Mouse (Mus musculus): ENCODE results near the gene Hnmt. TPM values are rescaled to one million over a fixed set of nuclear protein-coding genes. Genes with fewer than 3 reads are reported as not detected.
"Not testable (repeated sequence)": the region's sequence is repeated elsewhere in the genome, so short reads cannot be mapped to it uniquely, and the experiment has no call there.

Gene Hnmt
- polyA plus RNA-seq, 1 experiment from 2014 or later: 0.80 TPM

GRCm38 (mm10) chr2:24047551-24048479 is 1.4 kb downstream of the Hnmt start:
- 0 out of 2 replicates have a peak, but pooled peaks cover 3% of the 10 kb centered on the region for H3K4me1 ChIP-seq (ENCODE audit: insufficient read depth)
- ATAC-seq: no peak
- no peak for DNase-seq
- H3K4me2 ChIP-seq (ENCODE audit: low read depth, low read length): peak overlapping the region; percentile 73
- H3K9me3 ChIP-seq (ENCODE audit: low read length): no peaks in the 10 kb centered on the region
- 56% methylated on average over 6 of the region's 6 CpGs for WGBS (ENCODE audit: insufficient replicate concordance)
- no peak overlapping the region for H3K27ac ChIP-seq (ENCODE audit: low read depth)
- no peaks in the 10 kb centered on the region for H3K27me3 ChIP-seq (ENCODE audit: insufficient read depth, low read length)
- no peak for TF ChIP-seq CTCF (IDR thresholded peaks at IDR 0.05; ENCODE audit: low read depth)
- TF ChIP-seq EP300 (IDR thresholded peaks at IDR 0.05; ENCODE audit: low read depth): no peak
- no peaks in the 10 kb centered on the region for H3K36me3 ChIP-seq (replicated peaks; ENCODE audit: insufficient read depth, low read length)
- H3K9ac ChIP-seq (replicated peaks): peak overlapping the region; percentile 54; the same call in 1 of the 2 replicates
- peak overlapping the region; percentile 46 for H3K4me3 ChIP-seq (ENCODE audit: low read depth, low read length)

- Histone ChIP-seq H3K36me3 (replicated peaks; ENCODE audit: insufficient read depth, low read length) (no peaks in the 10 kb centered on the region), H3K4me1 (ENCODE audit: insufficient read depth) (no peaks in the 10 kb centered on the region), H3K4me2 (ENCODE audit: low read depth, low read length) (no peak overlapping the region), H3K9ac (replicated peaks) (no peak overlapping the region), H3K27me3 (ENCODE audit: insufficient read depth, low read length) (no peaks in the 10 kb centered on the region), H3K9me3 (ENCODE audit: low read length) (no peaks in the 10 kb centered on the region), H3K27ac (ENCODE audit: low read depth) (no peak overlapping the region), H3K4me3 (ENCODE audit: low read depth, low read length) (no peak overlapping the region)
- TF ChIP-seq CTCF (IDR thresholded peaks at IDR 0.05; ENCODE audit: low read depth) (no peak), EP300 (IDR thresholded peaks at IDR 0.05; ENCODE audit: low read depth) (no peak)
- 75% methylated on average over 1 of the region's 1 CpGs for WGBS (ENCODE audit: insufficient replicate concordance)
- ATAC-seq: no peak
- no peak for DNase-seq
Observed at GRCm38 (mm10) chr2:24042901-24043300, 6.3 kb downstream of the Hnmt start.

- Histone ChIP-seq H3K36me3 (replicated peaks; ENCODE audit: insufficient read depth, low read length) (no peaks in the 10 kb centered on the region), H3K9ac (replicated peaks) (no peak overlapping the region), H3K9me3 (ENCODE audit: low read length) (no peaks in the 10 kb centered on the region), H3K4me3 (ENCODE audit: low read depth, low read length) (no peak overlapping the region), H3K27me3 (ENCODE audit: insufficient read depth, low read length) (no peaks in the 10 kb centered on the region), H3K27ac (ENCODE audit: low read depth) (no peak overlapping the region), H3K4me1 (ENCODE audit: insufficient read depth) (no peaks in the 10 kb centered on the region), H3K4me2 (ENCODE audit: low read depth, low read length) (no peak overlapping the region)
- 81% methylated on average over 1 of the region's 1 CpGs for WGBS (ENCODE audit: insufficient replicate concordance)
- TF ChIP-seq CTCF (IDR thresholded peaks at IDR 0.05; ENCODE audit: low read depth) (no peak), EP300 (IDR thresholded peaks at IDR 0.05; ENCODE audit: low read depth) (no peak)
- DNase-seq: no peak
- no peak for ATAC-seq
Observed at GRCm38 (mm10) chr2:24040531-24040930, 8.7 kb downstream of the Hnmt start.

GRCm38 (mm10) chr2:24019386-24019785 is 29.8 kb downstream of the Hnmt start:
- not testable (repeated sequence) for H3K4me2 ChIP-seq (ENCODE audit: low read depth, low read length); H3K27ac ChIP-seq (ENCODE audit: low read depth); H3K9ac ChIP-seq (replicated peaks); H3K9me3 ChIP-seq (ENCODE audit: low read length); DNase-seq; ATAC-seq; H3K27me3 ChIP-seq (ENCODE audit: insufficient read depth, low read length); H3K4me1 ChIP-seq (ENCODE audit: insufficient read depth); H3K4me3 ChIP-seq (ENCODE audit: low read depth, low read length); H3K36me3 ChIP-seq (replicated peaks; ENCODE audit: insufficient read depth, low read length)

- no peak overlapping the region for H3K27ac ChIP-seq (ENCODE audit: low read depth)
- H3K9ac ChIP-seq (replicated peaks): no peak overlapping the region
- H3K9me3 ChIP-seq (ENCODE audit: low read length): no peaks in the 10 kb centered on the region
- H3K36me3 ChIP-seq (replicated peaks; ENCODE audit: insufficient read depth, low read length): no peaks in the 10 kb centered on the region
- no peaks in the 10 kb centered on the region for H3K27me3 ChIP-seq (ENCODE audit: insufficient read depth, low read length)
- no peak overlapping the region for H3K4me3 ChIP-seq (ENCODE audit: low read depth, low read length)
- H3K4me1 ChIP-seq (ENCODE audit: insufficient read depth): no peaks in the 10 kb centered on the region
- 57% methylated on average over 1 of the region's 1 CpGs for WGBS (ENCODE audit: insufficient replicate concordance)
- ATAC-seq (no peak), DNase-seq (no peak)
- H3K4me2 ChIP-seq (ENCODE audit: low read depth, low read length): no peak overlapping the region
- TF ChIP-seq EP300 (IDR thresholded peaks at IDR 0.05; ENCODE audit: low read depth) (no peak), CTCF (IDR thresholded peaks at IDR 0.05; ENCODE audit: low read depth) (no peak)
Observed at GRCm38 (mm10) chr2:24018966-24019365, 30.2 kb downstream of the Hnmt start.

GRCm38 (mm10) chr2:24014957-24015356 is 34.2 kb downstream of the Hnmt start:
- 67% methylated on average over 5 of the region's 5 CpGs for WGBS (ENCODE audit: insufficient replicate concordance)
- Histone ChIP-seq H3K4me3 (ENCODE audit: low read depth, low read length) (no peak overlapping the region), H3K9ac (replicated peaks) (no peak overlapping the region), H3K9me3 (ENCODE audit: low read length) (no peaks in the 10 kb centered on the region), H3K4me2 (ENCODE audit: low read depth, low read length) (no peak overlapping the region), H3K36me3 (replicated peaks; ENCODE audit: insufficient read depth, low read length) (no peaks in the 10 kb centered on the region), H3K27me3 (ENCODE audit: insufficient read depth, low read length) (no peaks in the 10 kb centered on the region), H3K27ac (ENCODE audit: low read depth) (no peak overlapping the region), H3K4me1 (ENCODE audit: insufficient read depth) (no peaks in the 10 kb centered on the region)
- ATAC-seq (no peak), DNase-seq (no peak)
- no peak for TF ChIP-seq EP300 (IDR thresholded peaks at IDR 0.05; ENCODE audit: low read depth)
- TF ChIP-seq CTCF (IDR thresholded peaks at IDR 0.05; ENCODE audit: low read depth): no peak

All from liver, postnatal 0 days (tissue).